Mouse (Mus musculus): ENCODE results near the gene Tyk2.
A peak's percentile ranks its signal among the peaks of the same experiment; 100 is the strongest.

The Tyk2 gene

DNA sequence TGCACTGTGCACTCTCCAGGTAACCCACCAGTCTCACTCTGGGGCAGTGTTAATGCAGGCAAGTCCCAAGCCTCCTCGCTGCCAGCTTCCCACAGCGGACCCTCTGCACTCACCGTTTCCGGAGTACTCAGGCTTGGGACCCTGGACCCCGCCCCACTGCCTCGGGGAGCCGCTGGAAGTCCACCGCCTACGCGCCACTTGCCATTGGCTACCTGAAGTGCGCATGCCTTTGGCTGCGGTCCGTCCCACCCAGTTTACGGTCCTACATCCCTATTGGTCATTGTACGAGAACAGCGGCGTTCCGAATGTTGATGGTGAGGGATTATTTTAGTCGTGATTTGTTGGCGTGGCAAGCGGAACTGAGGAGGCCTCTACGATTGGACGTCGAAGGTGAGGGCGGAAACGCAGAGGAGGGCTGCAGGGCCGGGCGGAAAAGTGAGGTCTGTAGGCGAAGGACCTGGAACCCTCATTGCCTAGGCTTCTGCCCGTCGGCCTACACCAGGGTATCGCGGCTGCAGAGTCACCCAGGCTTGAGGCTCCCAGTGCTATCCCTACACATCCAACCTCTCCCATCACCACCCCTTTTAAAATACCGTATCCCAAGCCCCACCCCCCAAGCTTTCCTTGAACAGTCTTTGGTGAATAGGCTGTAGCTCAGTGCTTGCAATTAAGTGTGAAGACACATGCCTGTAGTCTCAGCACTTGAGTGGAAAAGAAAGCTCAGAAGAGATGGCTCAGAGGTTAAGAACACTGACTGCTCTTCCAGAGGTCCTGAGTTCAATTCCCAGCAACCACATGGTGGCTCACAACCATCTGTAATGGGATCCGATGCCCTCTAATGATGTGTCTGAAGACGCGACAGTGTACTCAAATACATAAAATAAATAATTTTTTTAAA lies at the start of gene Tyk2:
Tyk2 (minus strand) TSS at position 185 of the 898 bp plus-strand sequence.
- peak; percentile 94 for DNase-seq (ENCODE audit: low spot score)

DNA sequence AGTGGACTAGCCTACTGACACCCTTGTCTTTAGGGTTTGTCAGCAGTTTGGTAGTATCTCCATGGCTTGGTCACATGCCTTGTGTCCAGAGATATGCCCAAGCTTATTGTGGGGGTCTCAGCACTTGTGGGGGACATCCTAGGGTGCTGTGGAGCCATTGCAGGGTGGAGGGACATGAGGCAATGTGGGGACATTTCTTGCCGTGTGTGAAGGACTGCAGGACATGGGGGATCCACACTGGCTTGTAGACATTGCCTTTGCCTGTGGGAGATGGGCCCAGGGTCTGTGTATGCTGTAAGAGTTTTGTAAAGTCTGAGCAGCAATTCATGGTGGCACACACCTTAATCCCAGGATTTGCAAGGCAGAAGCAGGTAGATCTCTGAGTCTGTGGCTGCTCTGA lies 49.8 kb upstream of the Tyk2 start:
- DNase-seq (ENCODE audit: low spot score): no peak

DNA sequence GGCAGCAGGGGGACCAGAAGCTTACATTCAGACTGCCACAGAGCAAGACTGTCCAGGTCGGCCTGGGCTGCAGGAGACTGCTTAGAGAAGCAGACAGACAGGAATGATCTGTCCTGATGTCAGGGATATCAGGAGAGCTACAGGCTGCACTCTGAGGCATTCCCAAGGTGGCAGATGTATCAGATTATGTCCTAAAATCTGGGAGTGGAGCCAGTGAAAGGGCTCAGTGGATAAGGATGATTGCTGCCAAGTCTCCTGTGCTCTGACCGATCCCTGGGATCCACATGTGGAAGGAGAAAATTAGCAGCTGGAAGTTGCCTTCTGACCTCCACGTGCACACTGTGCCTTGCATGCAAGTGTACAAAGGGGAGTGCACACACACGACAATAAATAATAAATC lies 49.4 kb upstream of the Tyk2 start:
- DNase-seq (ENCODE audit: low spot score): no peak

DNA sequence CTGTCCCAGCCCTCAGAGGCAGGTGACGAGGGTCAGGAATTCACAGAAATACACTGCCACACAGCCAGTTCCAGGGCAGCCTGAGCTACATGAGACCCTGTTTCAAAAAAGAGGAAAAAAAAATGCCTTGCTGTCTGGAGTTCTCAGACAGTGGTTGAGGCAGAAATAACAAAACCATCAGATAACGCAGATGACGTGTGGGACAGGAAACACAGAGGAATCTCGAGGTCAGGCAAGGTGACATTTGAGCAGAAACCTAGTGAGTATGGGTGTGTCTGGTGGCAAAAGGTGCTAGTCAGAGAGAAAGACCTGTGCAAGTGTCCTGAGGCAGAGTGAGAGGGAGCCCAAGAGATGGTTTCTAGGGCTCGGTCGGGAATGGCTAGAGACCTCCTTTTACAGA lies 41.3 kb upstream of the Tyk2 start:
- no peak for DNase-seq (ENCODE audit: low spot score)

DNA sequence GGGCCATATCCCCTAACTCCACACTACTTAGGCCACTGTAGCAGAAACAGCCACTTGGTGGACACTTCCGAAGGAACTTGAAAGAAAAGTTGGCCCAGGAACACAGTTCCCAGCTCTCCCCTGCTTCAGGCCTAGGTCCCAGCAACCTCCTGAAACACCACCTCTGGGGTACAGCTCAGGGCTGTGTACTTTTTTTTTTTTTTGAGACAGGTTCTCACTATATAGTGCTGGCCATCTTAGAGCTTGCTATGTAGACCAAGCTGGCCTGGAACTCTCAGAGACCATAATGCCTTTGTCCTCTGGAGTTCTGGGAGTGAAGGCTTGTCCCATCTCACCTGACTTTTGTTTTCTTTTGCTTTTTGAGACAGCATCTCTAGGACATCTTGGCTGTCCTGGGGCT lies 38.1 kb upstream of the Tyk2 start:
- DNase-seq (ENCODE audit: low spot score): no peak

DNA sequence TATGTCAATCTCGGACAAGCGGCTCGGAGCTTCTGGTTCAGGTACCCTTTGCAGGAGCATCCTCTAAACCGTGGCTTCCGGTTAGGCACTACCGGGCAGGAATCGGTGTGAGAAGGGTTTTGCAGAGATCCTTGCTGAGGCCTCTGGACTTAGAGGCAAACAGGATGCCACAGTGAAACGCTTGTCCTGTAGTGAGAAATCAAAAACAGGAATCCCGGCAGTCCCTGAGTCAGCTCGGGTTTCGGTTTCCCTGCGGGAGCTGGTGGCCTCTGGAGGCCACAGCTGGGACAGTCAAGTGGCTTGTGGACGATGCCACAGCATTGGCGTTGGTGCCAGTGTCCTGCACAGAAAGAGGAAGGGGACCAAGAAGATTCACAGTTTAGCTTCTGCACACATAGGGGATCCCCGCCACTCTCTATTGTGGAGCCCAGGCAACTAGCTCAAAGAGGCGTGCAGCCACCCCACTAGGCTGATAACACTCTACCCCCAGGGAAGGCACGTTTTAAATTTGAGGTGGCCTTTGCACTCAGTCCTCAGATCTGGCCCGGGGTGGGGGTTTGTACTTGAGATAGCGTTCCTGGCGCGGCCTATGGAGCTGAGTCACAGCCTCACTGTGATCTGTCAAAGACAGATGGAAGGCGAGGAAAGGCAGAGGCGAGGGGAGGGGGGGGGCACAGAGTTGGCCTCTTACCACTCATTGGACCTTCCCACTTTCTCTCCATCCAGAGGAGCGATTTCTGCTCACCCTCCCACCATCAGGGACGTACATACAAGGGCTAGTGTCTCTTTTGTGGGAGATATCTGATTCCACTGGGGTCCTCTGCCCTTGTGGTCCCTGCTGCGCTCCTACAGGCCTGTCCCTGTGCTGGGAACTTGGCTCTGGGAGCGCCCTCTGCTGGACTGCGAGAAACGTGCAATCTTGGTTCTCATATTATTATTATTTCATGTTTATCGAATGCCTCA lies 37.4 kb upstream of the Tyk2 start:
- DNase-seq (ENCODE audit: low spot score): peak; percentile 66

DNA sequence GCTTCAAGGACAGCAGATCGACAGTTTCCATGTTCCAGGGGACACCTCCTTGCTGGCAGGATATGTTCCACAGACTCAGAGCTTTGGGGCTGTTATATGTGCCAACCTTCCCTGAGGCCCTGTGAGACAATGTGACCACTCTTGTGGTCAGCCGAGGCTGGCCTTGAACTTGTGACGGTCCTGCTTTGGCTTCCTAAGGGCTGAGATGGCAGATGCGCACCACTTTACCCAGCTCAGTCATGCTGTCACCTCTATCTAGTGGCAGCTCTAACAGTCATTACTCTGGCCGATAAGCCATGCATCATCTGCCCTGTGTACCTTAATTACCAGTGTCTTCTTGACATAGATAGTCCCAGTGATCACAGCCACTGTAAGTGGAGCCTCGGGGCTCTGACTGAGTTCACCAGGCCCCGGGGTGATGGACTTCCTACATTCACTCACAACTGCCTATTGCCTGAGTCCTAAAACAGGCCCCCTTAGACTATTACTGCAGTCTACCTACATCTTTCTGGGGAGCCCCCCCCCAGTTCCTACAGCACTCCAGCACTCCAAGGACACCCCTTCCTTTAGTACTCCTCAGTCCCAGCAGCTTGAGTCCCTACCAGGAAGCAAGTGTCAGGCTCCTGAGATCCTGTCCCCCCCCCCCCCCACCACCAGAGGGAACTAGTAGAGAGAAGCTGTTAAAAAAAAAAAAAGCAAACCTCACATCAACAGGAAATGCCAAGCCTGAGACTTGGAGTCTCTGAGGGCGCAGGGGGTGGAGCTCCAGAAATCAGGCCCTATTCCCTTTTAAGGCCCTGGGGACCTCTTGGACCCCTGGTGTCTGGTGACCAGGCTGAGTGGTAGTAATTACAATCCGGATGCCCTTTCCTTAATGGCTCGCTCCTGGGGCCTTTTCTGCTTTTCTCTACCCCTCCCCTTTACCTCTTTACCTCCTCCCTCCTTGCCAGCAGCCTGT lies 36.4 kb upstream of the Tyk2 start:
- DNase-seq (ENCODE audit: low spot score): no peak

DNA sequence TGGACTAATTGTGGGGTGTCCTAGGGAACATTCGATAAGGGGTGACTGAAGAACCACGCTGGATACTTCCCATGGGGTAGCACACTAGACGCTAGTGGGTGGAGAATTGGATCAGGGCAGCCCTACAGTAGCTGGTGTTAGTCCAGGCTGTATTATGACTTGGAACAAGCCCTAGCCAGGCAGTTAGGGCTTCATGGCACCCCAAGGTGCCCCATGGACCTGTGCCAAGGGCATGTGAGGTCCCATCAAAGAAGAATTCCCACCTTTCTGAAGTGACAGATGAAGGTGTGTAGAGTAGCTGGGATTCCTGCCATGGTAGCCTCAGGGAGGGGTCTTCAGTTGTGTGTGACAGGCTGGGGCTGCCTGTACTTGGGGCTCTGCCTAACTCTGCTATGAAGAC lies 35.5 kb upstream of the Tyk2 start:
- no peak for DNase-seq (ENCODE audit: low spot score)

DNA sequence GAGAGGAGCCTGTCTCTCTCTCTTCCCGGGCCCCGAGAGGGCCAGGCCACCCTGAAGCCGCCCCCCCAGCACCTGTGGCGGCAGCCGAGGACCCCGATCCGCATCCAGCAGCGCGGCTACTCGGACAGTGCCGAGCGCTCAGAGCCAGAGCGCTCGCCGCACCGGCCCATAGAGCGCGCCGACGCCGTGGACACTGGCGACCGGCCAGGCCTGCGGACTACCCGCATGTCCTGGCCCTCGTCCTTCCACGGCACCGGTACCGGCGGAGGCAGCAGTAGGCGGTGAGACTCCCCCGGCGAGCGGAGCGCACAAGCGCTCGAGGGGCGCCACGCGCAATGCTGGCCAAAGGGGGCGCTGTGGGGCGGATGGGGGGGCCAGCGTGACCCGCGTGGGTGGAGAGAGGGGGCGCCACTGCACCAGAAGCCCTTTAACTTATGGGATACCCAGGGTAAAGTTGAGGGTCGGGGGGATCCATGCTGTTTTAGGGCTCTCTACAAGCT lies 35.0 kb upstream of the Tyk2 start:
- DNase-seq (ENCODE audit: low spot score): peak; percentile 43

DNA sequence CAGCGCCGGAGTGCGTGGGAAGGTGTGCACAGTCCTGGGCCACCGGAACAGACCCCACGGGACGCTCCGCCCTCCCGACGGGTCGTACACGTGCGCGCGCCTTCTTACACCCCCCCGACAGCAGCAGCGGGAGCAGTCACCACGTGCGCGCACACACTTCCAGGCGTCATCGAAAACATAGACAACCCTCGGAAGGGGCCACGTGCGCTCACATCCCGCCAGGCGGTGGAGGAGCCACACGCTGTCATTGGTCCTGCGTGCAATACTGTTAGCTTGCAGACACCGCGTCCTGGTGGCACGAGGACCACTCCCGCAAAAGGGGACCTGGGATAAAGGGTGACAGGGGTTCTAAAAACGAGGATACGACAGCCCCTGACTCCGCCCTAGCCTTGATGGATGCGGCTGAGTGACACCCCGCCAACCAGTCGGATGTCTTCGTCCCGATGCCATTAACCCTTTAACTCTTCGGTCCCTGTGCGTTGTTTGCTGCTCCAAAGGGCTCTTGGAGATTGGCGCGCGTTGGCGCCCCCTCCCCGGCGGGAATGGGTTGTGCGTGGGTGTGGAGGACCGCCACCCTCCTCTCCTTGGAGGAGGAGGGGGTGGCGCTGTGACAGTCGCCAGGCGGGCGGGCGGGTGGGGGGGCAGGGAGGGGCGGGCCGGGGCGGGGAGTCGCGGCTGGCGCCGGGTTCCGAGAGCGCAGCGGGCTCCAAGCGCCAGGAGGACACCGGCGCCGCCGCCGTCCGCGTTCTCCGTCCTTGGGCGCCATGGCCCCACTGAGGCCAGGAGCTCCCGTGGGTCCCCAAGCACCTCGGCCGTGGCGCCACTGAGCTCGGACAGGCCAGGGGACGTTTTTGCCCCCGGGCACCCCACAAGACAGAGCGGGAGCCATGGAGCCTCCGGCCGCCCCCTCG lies 34.3 kb upstream of the Tyk2 start, which contains the start of gene Pde4a:
Pde4a (plus strand) TSS at position 674 of the 911 bp plus-strand sequence.
- peak; percentile 50 for DNase-seq (ENCODE audit: low spot score)

DNA sequence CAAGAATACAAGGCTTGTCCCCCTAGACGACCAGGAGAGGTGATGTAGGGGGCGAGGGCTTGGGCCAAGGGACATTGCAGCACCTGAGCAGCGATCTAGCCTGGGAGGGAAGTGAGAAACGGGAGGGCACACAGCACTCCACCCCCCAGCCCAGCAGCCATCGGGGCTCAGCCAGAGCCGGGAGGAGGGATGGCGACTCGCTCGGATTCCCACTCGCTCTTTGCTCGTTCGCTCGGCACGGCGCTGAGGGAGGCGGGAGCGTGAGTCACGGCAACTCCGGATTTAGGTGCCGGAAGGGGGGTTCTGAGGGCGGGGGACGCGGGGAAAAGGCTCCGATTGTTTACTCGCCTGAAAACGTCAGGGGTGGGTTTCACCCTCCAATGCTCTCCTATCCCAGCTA lies 33.0 kb upstream of the Tyk2 start:
- no peak for DNase-seq (ENCODE audit: low spot score)

DNA sequence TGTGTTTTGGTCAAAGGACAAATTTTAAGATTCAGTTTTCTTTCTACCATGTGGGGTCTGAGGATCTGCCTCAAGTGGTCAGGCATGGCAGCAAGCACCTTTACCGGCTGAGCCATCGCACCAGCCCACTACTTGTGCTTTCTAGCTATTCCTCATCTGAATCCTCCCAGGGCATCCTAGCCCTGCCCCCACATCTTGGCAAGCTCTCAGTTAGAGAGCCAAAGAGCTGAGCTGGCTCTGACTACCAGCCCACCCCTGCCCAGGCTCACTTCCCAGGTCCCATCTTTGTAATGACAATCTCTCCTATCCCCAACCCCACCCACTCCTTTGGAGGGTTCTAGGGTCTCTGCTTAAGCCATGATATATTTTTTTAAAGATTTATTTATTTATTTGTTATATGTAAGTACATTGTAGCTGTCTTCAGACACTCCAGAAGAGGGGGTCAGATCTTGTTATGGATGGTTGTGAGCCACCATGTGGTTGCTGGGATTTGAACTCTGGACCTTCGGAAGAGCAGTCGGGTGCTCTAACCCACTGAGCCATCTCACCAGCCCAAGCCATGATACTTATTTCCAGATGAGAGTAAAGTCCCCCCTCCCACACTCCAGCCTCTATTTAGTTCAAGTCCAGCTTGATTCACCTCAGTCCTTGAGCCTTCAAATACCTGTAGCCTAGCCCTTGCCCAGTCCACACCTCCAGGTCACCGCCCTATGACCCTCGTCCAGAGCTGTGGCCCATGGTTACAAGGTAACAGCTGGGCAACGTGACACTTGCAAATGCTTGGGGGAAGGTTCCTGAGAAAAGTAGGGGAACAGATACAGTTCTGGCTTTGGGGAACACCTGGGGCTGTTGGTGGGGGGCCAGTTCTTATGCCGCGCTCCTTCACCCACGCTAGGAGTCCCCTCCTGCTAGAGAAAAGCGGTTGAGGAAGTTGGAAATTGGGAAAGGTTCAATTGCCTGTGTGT lies 32.3 kb upstream of the Tyk2 start:
- DNase-seq (ENCODE audit: low spot score): peak; percentile 44

DNA sequence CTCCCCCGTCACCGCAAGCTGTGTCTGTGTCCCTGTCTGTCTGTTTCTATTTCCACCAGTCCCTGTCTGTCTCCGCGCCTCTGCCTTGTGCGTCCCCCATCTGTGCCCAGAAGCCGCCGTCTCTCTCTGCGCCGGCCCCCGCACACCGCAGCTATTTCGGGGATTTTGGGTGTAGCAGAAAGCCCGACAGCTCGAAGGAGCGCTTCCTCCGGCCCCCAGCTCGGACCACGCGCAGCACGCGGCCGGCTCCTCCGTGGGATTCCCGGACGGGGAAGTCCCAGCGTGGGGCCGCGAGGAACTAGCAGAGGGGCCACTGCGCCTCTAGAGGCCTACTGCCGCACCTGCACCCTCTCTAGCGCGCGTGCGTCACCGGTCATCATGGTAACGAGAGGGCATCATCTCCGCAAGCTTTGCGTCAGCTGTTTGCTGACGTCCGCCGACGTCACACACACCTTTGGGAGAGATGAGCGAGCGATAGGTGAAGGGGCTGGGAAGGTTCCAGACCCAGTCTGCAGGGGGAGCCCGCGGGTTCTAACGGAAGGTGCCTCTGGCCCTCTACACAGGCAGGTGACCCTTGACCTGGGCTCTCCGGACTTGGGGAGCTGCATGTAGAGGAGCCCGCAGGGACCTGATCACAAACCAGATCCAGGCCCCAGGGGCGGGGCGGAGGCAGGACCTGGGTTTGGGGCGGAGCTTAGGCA lies 30.3 kb upstream of the Tyk2 start:
- DNase-seq (ENCODE audit: low spot score): peak; percentile 88

DNA sequence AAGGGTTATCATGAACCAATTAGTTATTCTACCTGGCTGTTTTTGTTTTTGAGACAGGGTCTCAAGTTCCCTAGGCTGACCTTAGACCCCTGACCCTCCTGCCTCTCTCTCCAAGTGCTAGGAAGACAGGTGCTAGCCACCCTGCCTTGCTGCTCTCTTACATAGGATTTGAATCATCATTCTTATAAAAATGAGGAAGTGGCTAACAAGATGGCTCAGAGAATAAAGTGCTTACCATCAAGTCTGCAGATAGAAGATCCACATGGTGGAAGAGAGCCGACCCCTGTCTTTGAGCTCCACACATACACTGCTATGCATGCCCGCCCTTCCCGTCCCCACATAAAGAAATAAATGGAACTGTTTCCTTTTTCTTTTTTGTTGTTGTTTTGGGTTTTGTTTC lies 23.7 kb upstream of the Tyk2 start:
- DNase-seq (ENCODE audit: low spot score): no peak

DNA sequence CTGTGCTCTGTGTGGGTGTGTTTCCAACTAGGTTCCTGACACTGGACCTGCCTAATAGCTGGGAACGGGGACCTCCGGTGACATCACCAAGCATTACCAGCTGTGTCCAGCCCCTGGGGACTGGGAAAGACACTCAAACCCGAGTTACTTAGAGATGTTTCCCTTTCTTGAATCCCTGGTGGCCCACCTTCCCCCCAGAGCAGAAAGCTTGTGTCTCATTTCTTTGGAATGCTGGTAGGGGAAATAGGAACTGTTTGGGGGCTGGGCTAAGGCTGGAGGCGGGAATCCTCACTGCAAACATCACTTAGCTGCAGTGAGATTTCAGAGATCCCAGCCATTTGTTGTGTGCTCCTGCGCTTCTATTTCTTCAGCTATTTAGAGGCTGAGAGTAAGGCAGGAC lies 22.8 kb upstream of the Tyk2 start:
- DNase-seq (ENCODE audit: low spot score): no peak

DNA sequence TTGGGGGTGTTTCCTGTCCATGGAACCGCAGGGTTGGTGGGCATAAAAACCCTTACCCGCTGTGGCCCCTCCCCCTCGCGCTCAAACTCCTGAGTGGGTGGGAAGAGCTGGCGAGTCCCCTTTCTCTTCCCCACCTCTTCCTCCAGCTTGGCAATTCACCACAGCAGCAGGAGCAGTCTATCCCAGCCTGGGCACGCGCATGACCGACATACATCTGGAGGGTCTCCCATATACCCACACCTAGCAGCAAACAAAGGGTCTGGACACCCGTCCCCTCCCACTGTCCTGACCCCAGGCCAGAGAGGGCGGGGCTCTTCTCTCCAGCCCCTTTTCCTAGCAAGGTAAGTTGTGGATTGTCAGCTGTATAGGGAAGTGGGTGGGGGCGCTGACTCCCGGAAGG lies 22.3 kb upstream of the Tyk2 start:
- no peak for DNase-seq (ENCODE audit: low spot score)

DNA sequence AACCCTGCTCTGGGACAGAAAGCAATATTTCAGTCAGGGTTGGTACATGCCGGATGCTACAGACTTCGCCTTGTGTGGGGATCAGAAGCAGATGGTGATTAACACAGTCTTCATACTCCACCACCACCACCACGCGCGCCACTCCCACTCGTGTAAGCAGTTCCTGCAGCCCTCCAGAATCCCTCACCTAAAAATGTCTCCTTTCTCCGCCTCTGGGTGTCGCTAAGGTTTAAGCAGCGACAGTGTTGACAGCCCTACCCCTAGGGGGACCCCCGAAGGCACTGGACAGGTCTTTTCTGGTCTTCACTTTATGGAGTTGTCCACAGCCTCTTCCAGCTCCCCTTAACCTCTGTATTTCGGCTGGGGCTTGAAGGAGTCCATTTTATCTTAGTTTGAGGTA lies 21.7 kb upstream of the Tyk2 start:
- no peak for DNase-seq (ENCODE audit: low spot score)

DNA sequence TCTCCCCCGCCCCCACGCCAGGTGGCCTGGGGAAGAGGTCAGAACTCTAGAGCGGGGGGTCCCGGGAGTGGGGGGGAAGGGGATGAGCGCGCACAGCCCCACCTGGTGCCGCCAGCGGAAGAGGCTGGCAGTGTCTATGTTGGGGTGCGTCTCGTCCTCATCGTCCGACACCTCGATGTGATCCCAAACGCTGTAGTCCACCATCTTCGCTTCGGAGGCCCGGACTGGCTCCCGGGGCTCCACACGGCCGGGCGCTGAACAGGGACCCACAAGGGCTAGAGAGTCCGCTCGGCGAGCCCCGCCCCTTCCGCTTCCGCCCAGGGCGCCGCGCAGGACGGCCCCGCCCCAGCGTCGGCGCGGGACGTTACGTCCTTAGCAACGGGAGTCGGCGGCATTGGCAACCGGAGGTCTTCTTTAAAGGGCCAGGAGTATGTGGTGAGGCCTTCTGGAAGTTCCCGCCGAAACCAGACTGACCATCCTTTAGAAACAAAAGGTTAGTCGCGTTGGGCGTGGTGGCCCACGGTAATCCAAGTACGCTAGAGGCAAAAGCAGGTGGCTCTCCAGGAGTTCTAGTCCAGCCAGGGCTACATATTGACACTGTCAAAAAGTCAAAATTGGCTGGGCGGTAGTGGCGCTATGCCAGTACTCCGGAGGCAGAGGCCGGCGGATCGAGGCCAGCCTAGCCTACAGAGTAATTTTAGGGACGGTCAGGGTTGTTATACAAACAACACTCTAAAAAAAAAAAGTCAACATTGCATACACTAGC lies 18.8 kb upstream of the Tyk2 start, which contains the start of gene Cdc37:
Cdc37 (minus strand) TSS at position 329 of the 766 bp plus-strand sequence.
- DNase-seq (ENCODE audit: low spot score): peak; percentile 93
